Mouse (Mus musculus) testis, adult 2 months (tissue): ENCODE measurements around the gene Ahnak.

Experiments
- CTCF ChIP-seq: fragments of 200-500 bp; IDR thresholded peaks from 2 replicates; pipeline ENCODE4 v1.5.1; 2012; ENCODE audit warnings: low read depth, mild to moderate bottlenecking, inconsistent platforms, low read length, moderate library complexity; ENCODE audit not compliant: control insufficient read depth, insufficient read depth, insufficient replicate concordance
- POLR2A ChIP-seq: fragments of 200-500 bp; IDR thresholded peaks from 2 replicates; pipeline ENCODE4 v1.6.1; 2012; ENCODE audit warnings: low read depth, mild to moderate bottlenecking, inconsistent platforms, low read length, moderate library complexity; ENCODE audit not compliant: control insufficient read depth

DNA sequence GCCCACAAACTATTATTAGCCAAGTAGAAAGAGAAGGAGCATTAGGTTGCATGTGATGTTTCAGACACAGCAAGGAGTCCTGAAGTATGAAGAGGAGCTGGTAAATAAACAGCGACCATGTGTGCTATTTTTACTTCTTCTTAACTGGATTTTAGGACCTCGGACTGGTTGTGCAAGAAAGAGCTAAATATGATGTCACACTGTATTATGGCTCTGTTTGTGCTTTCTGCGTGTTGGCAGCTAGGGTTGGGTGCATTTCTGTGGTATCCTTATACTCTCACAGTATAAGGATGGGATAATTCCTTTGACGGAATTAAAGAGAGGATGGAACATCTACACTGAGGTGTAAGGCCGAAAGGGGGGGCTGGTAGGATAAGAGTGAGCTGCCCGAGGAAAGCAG lies 43.8 kb upstream of the Ahnak start:
- no peak for TF ChIP-seq CTCF
- no peak for TF ChIP-seq POLR2A
